8 mouse cellular contexts compared by ENCODE assay signal in the genomic region with DNA sequence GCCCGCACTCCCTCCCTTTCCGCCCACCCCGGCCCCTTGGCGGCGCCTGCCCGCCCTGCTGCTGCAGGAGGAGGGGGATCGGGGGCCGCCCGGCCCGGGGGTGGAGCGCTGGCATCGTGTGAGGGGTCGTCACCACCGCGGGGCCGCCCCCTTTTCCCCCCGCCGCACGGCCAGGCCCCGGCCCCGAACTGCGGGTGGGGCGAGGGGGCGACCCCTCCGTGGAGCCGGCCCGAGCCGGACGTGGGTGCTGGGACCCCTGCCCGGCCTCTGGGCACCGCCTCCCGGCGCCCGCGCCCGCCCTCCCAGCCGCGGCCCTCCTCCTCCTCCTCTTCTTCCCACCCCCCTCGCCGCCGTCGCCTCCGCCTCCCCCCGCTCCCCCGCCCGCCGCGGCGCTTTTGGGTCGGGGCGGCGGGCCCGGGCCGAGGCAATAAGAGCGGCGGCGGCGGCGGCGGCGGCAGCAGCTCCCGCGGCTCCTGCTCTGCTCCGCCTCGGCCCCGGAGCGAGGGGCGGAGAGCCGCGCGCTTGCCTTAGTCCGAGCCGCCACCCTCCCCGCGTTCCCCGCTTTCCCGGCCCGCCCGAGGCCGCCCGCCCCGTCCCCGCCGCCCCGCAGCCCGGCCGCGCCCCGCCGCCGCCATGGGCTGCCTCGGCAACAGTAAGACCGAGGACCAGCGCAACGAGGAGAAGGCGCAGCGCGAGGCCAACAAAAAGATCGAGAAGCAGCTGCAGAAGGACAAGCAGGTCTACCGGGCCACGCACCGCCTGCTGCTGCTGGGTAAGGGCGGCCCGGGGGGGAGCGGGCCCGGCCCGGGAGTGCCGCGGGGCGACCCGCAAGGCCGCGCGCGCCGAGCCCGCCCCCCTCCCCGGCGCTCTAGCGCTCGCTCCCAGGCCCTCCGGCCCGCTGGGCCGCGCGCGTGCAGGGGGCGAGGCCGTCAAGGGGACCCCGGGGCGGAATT. TPM values are rescaled to one million over a fixed set of nuclear protein-coding genes. Genes with fewer than 3 reads are reported as not detected.
DNase-seq lines count a peak whose midpoint lies in the region; ATAC-seq and TF ChIP-seq lines count a peak whose summit lies in the region.

No protein-coding gene starts in this region.

- DNase-seq in 416B (ENCODE audit: low read depth), result peak; percentile 85
- peak; percentile 62 to 77 for DNase-seq in adrenal gland, postnatal 4 days (ENCODE audit: low spot score in 2 of 2)
- peak; percentile 92 for DNase-seq in heart, embryonic 10.5 days (ENCODE audit: low spot score)
- peak; percentile 46 for DNase-seq in liver, embryonic 13.5 days
- peak; percentile 85 for DNase-seq in stomach, postnatal 0 days (ENCODE audit: low spot score)

- peaks cover 8% of the 10 kb centered on the region for H3K36me3 ChIP-seq in embryonic facial prominence, embryonic 15.5 days
- peaks cover 8% of the 10 kb centered on the region for H3K36me3 ChIP-seq in heart, embryonic 10.5 days
- peaks cover 15% of the 10 kb centered on the region for H3K36me3 ChIP-seq in kidney, embryonic 15.5 days
- H3K36me3 ChIP-seq in liver, embryonic 13.5 days, result peaks cover 14% of the 10 kb centered on the region
- no peaks in the 10 kb centered on the region for H3K36me3 ChIP-seq in neural tube, embryonic 12.5 days
- H3K36me3 ChIP-seq in stomach, postnatal 0 days (ENCODE audit: control insufficient read depth, insufficient read depth, low read length), result no peaks in the 10 kb centered on the region; the same call in 1 of the 2 replicates

- H3K9me3 ChIP-seq in embryonic facial prominence, embryonic 15.5 days (replicated peaks), result no peaks in the 10 kb centered on the region
- H3K9me3 ChIP-seq in heart, embryonic 10.5 days, result 0 out of 2 replicates have a peak, but pooled peaks cover 3% of the 10 kb centered on the region
- no peaks in the 10 kb centered on the region for H3K9me3 ChIP-seq in kidney, embryonic 15.5 days (replicated peaks)
- H3K9me3 ChIP-seq in liver, embryonic 13.5 days (replicated peaks), result no peaks in the 10 kb centered on the region; the same call in 1 of the 2 replicates
- peaks cover 6% of the 10 kb centered on the region; the same call in 1 of the 2 replicates for H3K9me3 ChIP-seq in neural tube, embryonic 12.5 days
- no peaks in the 10 kb centered on the region for H3K9me3 ChIP-seq in stomach, postnatal 0 days (ENCODE audit: control insufficient read depth, low read length)

- H3K4me3 ChIP-seq in embryonic facial prominence, embryonic 15.5 days (replicated peaks), result peak overlapping the region; percentile 98
- H3K4me3 ChIP-seq in heart, embryonic 10.5 days, result peak overlapping the region; percentile 97
- H3K4me3 ChIP-seq in kidney, embryonic 15.5 days (replicated peaks), result peak overlapping the region; percentile 88
- peak overlapping the region; percentile 96 for H3K4me3 ChIP-seq in liver, embryonic 13.5 days (replicated peaks)
- H3K4me3 ChIP-seq in neural tube, embryonic 12.5 days, result peak overlapping the region; percentile 98
- H3K4me3 ChIP-seq in stomach, postnatal 0 days (ENCODE audit: low read depth, low read length), result peak overlapping the region; percentile 97

- peak overlapping the region; percentile 69 for H3K4me2 ChIP-seq in embryonic facial prominence, embryonic 15.5 days (replicated peaks)
- H3K4me2 ChIP-seq in kidney, embryonic 15.5 days, result peak overlapping the region; percentile 75
- H3K4me2 ChIP-seq in liver, embryonic 13.5 days, result peak overlapping the region; percentile 98
- peak overlapping the region; percentile 62 for H3K4me2 ChIP-seq in neural tube, embryonic 12.5 days (replicated peaks)
- H3K4me2 ChIP-seq in stomach, postnatal 0 days (replicated peaks; ENCODE audit: low read depth), result peak overlapping the region; percentile 67

- H3K27ac ChIP-seq in embryonic facial prominence, embryonic 15.5 days (replicated peaks), result peak overlapping the region; percentile 98
- H3K27ac ChIP-seq in heart, embryonic 10.5 days, result peak overlapping the region; percentile 99
- peak overlapping the region; percentile 99 for H3K27ac ChIP-seq in kidney, embryonic 15.5 days
- H3K27ac ChIP-seq in liver, embryonic 13.5 days, result peak overlapping the region; percentile 91
- peak overlapping the region; percentile 98 for H3K27ac ChIP-seq in neural tube, embryonic 12.5 days
- peak overlapping the region; percentile 99 for H3K27ac ChIP-seq in stomach, postnatal 0 days (replicated peaks)

- TF ChIP-seq EP300 in stomach, postnatal 0 days (optimal IDR thresholded peaks at IDR 0.05), result no peak

- ATAC-seq in embryonic facial prominence, embryonic 15.5 days (ENCODE audit: insufficient number of reproducible peaks, low FRiP score, low TSS enrichment, low read depth), result peak; percentile 91
- peak; percentile 86 for ATAC-seq in kidney, embryonic 15.5 days (replicated peaks; ENCODE audit: low FRiP score)
- ATAC-seq in liver, embryonic 13.5 days (ENCODE audit: low read depth), result peak; percentile 65
- ATAC-seq in neural tube, embryonic 12.5 days (ENCODE audit: low FRiP score, low read depth), result peak; percentile 72
- ATAC-seq in stomach, postnatal 0 days (ENCODE audit: low FRiP score, low TSS enrichment), result peak; percentile 74

- H3K27me3 ChIP-seq in embryonic facial prominence, embryonic 15.5 days, result no peaks in the 10 kb centered on the region
- no peaks in the 10 kb centered on the region for H3K27me3 ChIP-seq in heart, embryonic 10.5 days (ENCODE audit: insufficient read depth, poor library complexity, severe bottlenecking)
- no peaks in the 10 kb centered on the region for H3K27me3 ChIP-seq in kidney, embryonic 15.5 days
- no peaks in the 10 kb centered on the region for H3K27me3 ChIP-seq in liver, embryonic 13.5 days
- H3K27me3 ChIP-seq in neural tube, embryonic 12.5 days (replicated peaks), result no peaks in the 10 kb centered on the region
- no peaks in the 10 kb centered on the region for H3K27me3 ChIP-seq in stomach, postnatal 0 days (ENCODE audit: control insufficient read depth, insufficient read depth, low read length)

- WGBS in embryonic facial prominence, embryonic 15.5 days, result under 1% methylated on average over 113 of the region's 131 CpGs
- under 1% methylated on average over 111 of the region's 131 CpGs for WGBS in heart, embryonic 10.5 days
- WGBS in kidney, embryonic 15.5 days, result under 1% methylated on average over 85 of the region's 131 CpGs
- under 1% methylated on average over 93 of the region's 131 CpGs for WGBS in liver, embryonic 13.5 days (ENCODE audit: insufficient replicate concordance)
- WGBS in neural tube, embryonic 12.5 days, result under 1% methylated on average over 83 of the region's 131 CpGs
- under 1% methylated on average over 53 of the region's 131 CpGs for WGBS in stomach, postnatal 0 days

- TF ChIP-seq CTCF in stomach, postnatal 0 days (IDR thresholded peaks at IDR 0.05; ENCODE audit: low read depth), result peak; percentile 54

- peak overlapping the region; percentile 100 for H3K9ac ChIP-seq in embryonic facial prominence, embryonic 15.5 days
- peak overlapping the region; percentile 99 for H3K9ac ChIP-seq in kidney, embryonic 15.5 days
- H3K9ac ChIP-seq in liver, embryonic 13.5 days, result peak overlapping the region; percentile 97
- peak overlapping the region; percentile 99 for H3K9ac ChIP-seq in neural tube, embryonic 12.5 days
- peak overlapping the region; percentile 99 for H3K9ac ChIP-seq in stomach, postnatal 0 days (ENCODE audit: low read length)

- H3K4me1 ChIP-seq in embryonic facial prominence, embryonic 15.5 days, result peaks cover 42% of the 10 kb centered on the region
- peaks cover 42% of the 10 kb centered on the region for H3K4me1 ChIP-seq in heart, embryonic 10.5 days
- peaks cover 54% of the 10 kb centered on the region for H3K4me1 ChIP-seq in kidney, embryonic 15.5 days
- H3K4me1 ChIP-seq in liver, embryonic 13.5 days (replicated peaks), result peaks cover 65% of the 10 kb centered on the region
- peaks cover 38% of the 10 kb centered on the region for H3K4me1 ChIP-seq in neural tube, embryonic 12.5 days
- H3K4me1 ChIP-seq in stomach, postnatal 0 days (replicated peaks; ENCODE audit: control insufficient read depth, insufficient read depth), result peaks cover 8% of the 10 kb centered on the region; the same call in 1 of the 2 replicates

RNA-seq across cellular contexts. Expression of gene Gm20721, which starts 16.6 kb away (rescaled TPM):
- total RNA-seq in adrenal gland, postnatal 4 days (2021), result 1 to 10 TPM; 2.1 to 2.2 TPM
- 26.0 and 38.6 TPM in 2 replicates for polyA plus RNA-seq in embryonic facial prominence, embryonic 15.5 days (2015; fragmentation: Nextera tagmentation; extraction: Ambion mirVana)
- polyA plus RNA-seq in heart, embryonic 10.5 days (2016; fragmentation: Nextera tagmentation; extraction: Ambion mirVana), result 7.1 and 20.6 TPM in 2 replicates
- 13.1 and 15.7 TPM in 2 replicates for polyA plus RNA-seq in kidney, embryonic 15.5 days (2015; fragmentation: Nextera tagmentation; extraction: Ambion mirVana)
- polyA plus RNA-seq in liver, embryonic 13.5 days (2015; fragmentation: Nextera tagmentation; extraction: Ambion mirVana), result 36.1 and 43.2 TPM in 2 replicates
- polyA plus RNA-seq in neural tube, embryonic 12.5 days (2016; fragmentation: Nextera tagmentation; extraction: Ambion mirVana), result 11.6 and 20.7 TPM in 2 replicates
- polyA plus RNA-seq in stomach, postnatal 0 days (2015; fragmentation: Nextera tagmentation; extraction: Ambion mirVana), result 5.8 and 7.9 TPM in 2 replicates

RNA-seq across cellular contexts. Expression of gene Gnas, which starts 45.8 kb away (rescaled TPM):
- 1,000 to 10,000 TPM; 3,043 to 3,192 TPM for total RNA-seq in adrenal gland, postnatal 4 days (2021)
- polyA plus RNA-seq in embryonic facial prominence, embryonic 15.5 days (2015; fragmentation: Nextera tagmentation; extraction: Ambion mirVana), result 2,102 and 2,156 TPM in 2 replicates
- 964 and 1,128 TPM in 2 replicates for polyA plus RNA-seq in heart, embryonic 10.5 days (2016; fragmentation: Nextera tagmentation; extraction: Ambion mirVana)
- polyA plus RNA-seq in kidney, embryonic 15.5 days (2015; fragmentation: Nextera tagmentation; extraction: Ambion mirVana), result 1,546 and 1,642 TPM in 2 replicates
- polyA plus RNA-seq in liver, embryonic 13.5 days (2015; fragmentation: Nextera tagmentation; extraction: Ambion mirVana), result 343 and 362 TPM in 2 replicates
- 1,608 and 1,653 TPM in 2 replicates for polyA plus RNA-seq in neural tube, embryonic 12.5 days (2016; fragmentation: Nextera tagmentation; extraction: Ambion mirVana)
- 890 and 920 TPM in 2 replicates for polyA plus RNA-seq in stomach, postnatal 0 days (2015; fragmentation: Nextera tagmentation; extraction: Ambion mirVana)

Comparison
In these comparisons a context has a peak if more than half of its experiments do, and no peak if none do; other contexts are left out.
1. Peak in every context shown above with its lines: DNase-seq, ATAC-seq, H3K4me3 ChIP-seq and H3K27ac ChIP-seq.